Mouse (Mus musculus): ENCODE data around the gene Rab22a. TPM values are rescaled to one million over a fixed set of nuclear protein-coding genes. Genes with fewer than 3 reads are reported as not detected.
"Not testable (repeated sequence)": the region's sequence is repeated elsewhere in the genome, so short reads cannot be mapped to it uniquely, and the experiment has no call there.

Gene Rab22a
- polyA plus RNA-seq, 1 experiment from 2014 or later = 29.7 TPM

DNA sequence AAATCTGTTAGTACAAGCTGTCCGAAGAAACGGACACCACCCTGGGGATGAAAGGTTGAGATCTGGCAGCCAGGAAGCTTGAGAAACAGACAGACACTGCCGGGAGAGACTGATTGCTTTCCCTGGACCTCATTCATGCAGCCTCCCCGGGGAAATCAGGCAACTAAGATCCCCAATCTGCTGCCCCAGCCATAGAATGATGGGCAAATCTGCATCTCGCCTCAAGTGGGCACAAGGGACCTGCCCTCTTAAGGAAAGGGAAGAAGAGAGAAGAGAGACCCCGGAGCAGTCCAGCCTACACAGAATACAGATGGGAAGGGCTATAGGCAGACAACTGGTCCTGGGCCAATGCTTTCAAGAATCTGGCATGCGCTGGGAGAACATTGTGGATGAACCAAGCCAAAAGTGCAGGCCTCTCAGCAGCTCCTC is 37.4 kb upstream of the Rab22a start:
- no peak for TF ChIP-seq EP300 (optimal IDR thresholded peaks at IDR 0.05)
- TF ChIP-seq CTCF (IDR thresholded peaks at IDR 0.05; ENCODE audit: low read depth) = no peak
- no peaks in the 10 kb centered on the region for H3K36me3 ChIP-seq (ENCODE audit: control insufficient read depth, insufficient read depth, low read length)
- H3K9ac ChIP-seq (ENCODE audit: low read length) = no peak overlapping the region
- H3K27me3 ChIP-seq (ENCODE audit: control insufficient read depth, insufficient read depth, low read length) = no peaks in the 10 kb centered on the region
- 63% methylated on average over 7 of the region's 7 CpGs for WGBS
- no peak for DNase-seq (ENCODE audit: low spot score)
- H3K4me1 ChIP-seq (replicated peaks; ENCODE audit: control insufficient read depth, insufficient read depth) = no peaks in the 10 kb centered on the region
- no peak overlapping the region for H3K4me2 ChIP-seq (replicated peaks; ENCODE audit: low read depth)
- H3K27ac ChIP-seq (replicated peaks) = no peak overlapping the region
- no peak for ATAC-seq (ENCODE audit: low FRiP score, low TSS enrichment)
- H3K9me3 ChIP-seq (ENCODE audit: control insufficient read depth, low read length) = no peaks in the 10 kb centered on the region
- H3K4me3 ChIP-seq (ENCODE audit: low read depth, low read length) = no peak overlapping the region

DNA sequence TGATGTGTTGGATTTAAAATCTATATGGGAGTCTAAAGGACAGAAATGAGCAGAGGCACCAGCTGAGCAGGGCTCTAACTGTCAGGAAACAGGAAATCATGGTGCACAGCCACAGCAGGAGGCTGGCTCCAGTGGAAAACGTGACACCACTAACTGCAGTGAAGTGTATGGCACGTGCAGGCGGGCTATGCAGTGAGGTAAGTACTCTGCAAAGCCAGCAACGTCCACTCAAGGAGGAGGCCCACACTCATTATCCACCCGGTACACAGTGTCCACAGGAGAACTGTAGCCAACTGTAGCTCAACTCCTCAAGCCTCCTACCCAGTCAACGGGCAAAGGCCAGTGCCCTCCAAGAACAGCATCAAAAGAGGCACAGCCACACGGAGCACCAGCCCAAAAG is 34.9 kb upstream of the Rab22a start:
- WGBS = 86% methylated on average over 7 of the region's 7 CpGs
- H3K9me3 ChIP-seq (ENCODE audit: control insufficient read depth, low read length) = no peaks in the 10 kb centered on the region
- no peaks in the 10 kb centered on the region for H3K27me3 ChIP-seq (ENCODE audit: control insufficient read depth, insufficient read depth, low read length)
- ATAC-seq (ENCODE audit: low FRiP score, low TSS enrichment) (no peak), DNase-seq (ENCODE audit: low spot score) (no peak)
- H3K4me3 ChIP-seq (ENCODE audit: low read depth, low read length) = no peak overlapping the region
- no peaks in the 10 kb centered on the region for H3K4me1 ChIP-seq (replicated peaks; ENCODE audit: control insufficient read depth, insufficient read depth)
- TF ChIP-seq EP300 (optimal IDR thresholded peaks at IDR 0.05) (no peak), CTCF (IDR thresholded peaks at IDR 0.05; ENCODE audit: low read depth) (no peak)
- H3K27ac ChIP-seq (replicated peaks) = no peak overlapping the region
- no peak overlapping the region for H3K9ac ChIP-seq (ENCODE audit: low read length)
- H3K36me3 ChIP-seq (ENCODE audit: control insufficient read depth, insufficient read depth, low read length) = no peaks in the 10 kb centered on the region
- no peak overlapping the region for H3K4me2 ChIP-seq (replicated peaks; ENCODE audit: low read depth)

DNA sequence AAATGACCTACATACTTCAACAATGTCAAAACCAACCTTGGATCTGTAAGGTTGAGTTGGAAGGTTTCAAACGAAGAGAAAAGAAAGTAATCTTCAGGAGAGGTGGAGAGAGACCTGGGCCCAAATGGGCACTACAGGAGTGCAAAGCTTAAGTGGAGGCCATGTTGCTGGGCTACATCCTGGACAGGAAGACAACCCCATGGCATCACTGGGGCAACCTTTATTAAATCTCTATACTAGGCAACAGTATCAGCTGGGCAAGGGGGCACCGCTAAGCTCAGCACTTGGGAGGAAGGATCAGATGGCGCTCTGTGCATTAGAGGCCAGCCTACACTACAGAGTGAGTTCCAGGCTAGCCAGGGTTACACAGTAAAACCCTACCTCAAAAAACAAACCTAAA is 33.8 kb upstream of the Rab22a start:
- TF ChIP-seq EP300 (optimal IDR thresholded peaks at IDR 0.05) = no peak
- no peak for TF ChIP-seq CTCF (IDR thresholded peaks at IDR 0.05; ENCODE audit: low read depth)

DNA sequence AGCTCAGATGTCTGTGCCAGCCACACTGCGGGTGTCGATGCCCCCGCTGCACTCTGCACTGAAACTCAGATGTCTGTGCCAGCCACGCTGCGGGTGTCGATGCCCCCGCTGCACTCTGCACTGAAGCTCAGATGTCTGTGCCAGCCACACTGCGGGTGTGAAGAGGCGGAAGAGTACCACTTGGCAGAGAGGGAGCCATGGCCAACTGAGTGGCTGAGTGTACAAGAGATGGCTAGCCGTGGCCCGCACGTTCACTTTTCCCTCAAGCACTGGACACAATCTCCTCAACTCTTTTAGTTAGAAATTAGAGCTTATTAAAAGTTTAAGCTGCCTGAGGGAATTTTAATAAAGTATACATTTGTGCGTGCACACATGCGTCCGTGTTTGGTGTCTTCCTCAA is 25.5 kb upstream of the Rab22a start:
- DNase-seq (ENCODE audit: low spot score); ATAC-seq (ENCODE audit: low FRiP score, low TSS enrichment); H3K4me1 ChIP-seq (replicated peaks; ENCODE audit: control insufficient read depth, insufficient read depth); H3K9ac ChIP-seq (ENCODE audit: low read length); H3K4me3 ChIP-seq (ENCODE audit: low read depth, low read length); H3K36me3 ChIP-seq (ENCODE audit: control insufficient read depth, insufficient read depth, low read length); H3K27me3 ChIP-seq (ENCODE audit: control insufficient read depth, insufficient read depth, low read length); H3K4me2 ChIP-seq (replicated peaks; ENCODE audit: low read depth); H3K27ac ChIP-seq (replicated peaks); H3K9me3 ChIP-seq (ENCODE audit: control insufficient read depth, low read length): not testable (repeated sequence)
- WGBS = 97% methylated on average over 12 of the region's 15 CpGs

More for the DNA sequence above, 33.8 kb upstream of the Rab22a start:
- Histone ChIP-seq H3K36me3 (ENCODE audit: control insufficient read depth, insufficient read depth, low read length) (no peaks in the 10 kb centered on the region), H3K4me2 (replicated peaks; ENCODE audit: low read depth) (no peak overlapping the region), H3K4me3 (ENCODE audit: low read depth, low read length) (no peak overlapping the region), H3K27me3 (ENCODE audit: control insufficient read depth, insufficient read depth, low read length) (no peaks in the 10 kb centered on the region), H3K9ac (ENCODE audit: low read length) (no peak overlapping the region), H3K9me3 (ENCODE audit: control insufficient read depth, low read length) (no peaks in the 10 kb centered on the region), H3K4me1 (replicated peaks; ENCODE audit: control insufficient read depth, insufficient read depth) (no peaks in the 10 kb centered on the region), H3K27ac (replicated peaks) (no peak overlapping the region)
- ATAC-seq (ENCODE audit: low FRiP score, low TSS enrichment) = no peak
- no peak for DNase-seq (ENCODE audit: low spot score)
- WGBS = 94% methylated on average over 3 of the region's 3 CpGs

DNA sequence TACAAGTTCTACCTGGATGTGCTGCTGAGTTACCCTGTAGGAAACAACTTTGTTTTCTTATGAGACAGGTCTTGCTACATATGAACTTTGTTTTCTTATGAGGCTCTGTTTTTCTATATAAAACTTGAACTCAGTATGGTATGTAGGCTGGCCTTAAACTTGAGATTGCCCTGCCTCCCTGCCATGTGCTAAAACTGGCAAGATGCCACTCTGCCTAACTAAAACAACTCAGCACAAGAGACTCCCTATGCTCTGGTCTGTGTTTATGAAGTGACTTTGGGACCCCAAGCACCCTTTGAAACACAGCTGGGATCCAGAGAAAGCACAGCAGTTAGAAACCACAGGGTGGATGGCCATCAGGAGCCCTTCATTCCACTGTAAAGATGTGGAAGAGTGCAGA is 18.2 kb upstream of the Rab22a start:
- Histone ChIP-seq H3K36me3 (ENCODE audit: control insufficient read depth, insufficient read depth, low read length) (no peaks in the 10 kb centered on the region), H3K9ac (ENCODE audit: low read length) (no peak overlapping the region), H3K4me2 (replicated peaks; ENCODE audit: low read depth) (no peak overlapping the region), H3K9me3 (ENCODE audit: control insufficient read depth, low read length) (no peaks in the 10 kb centered on the region), H3K4me1 (replicated peaks; ENCODE audit: control insufficient read depth, insufficient read depth) (no peaks in the 10 kb centered on the region), H3K27me3 (ENCODE audit: control insufficient read depth, insufficient read depth, low read length) (no peaks in the 10 kb centered on the region), H3K27ac (replicated peaks) (no peak overlapping the region), H3K4me3 (ENCODE audit: low read depth, low read length) (no peak overlapping the region)
- DNase-seq (ENCODE audit: low spot score) (no peak), ATAC-seq (ENCODE audit: low FRiP score, low TSS enrichment) (no peak)
- TF ChIP-seq CTCF (IDR thresholded peaks at IDR 0.05; ENCODE audit: low read depth) = no peak
- TF ChIP-seq EP300 (optimal IDR thresholded peaks at IDR 0.05) = no peak

DNA sequence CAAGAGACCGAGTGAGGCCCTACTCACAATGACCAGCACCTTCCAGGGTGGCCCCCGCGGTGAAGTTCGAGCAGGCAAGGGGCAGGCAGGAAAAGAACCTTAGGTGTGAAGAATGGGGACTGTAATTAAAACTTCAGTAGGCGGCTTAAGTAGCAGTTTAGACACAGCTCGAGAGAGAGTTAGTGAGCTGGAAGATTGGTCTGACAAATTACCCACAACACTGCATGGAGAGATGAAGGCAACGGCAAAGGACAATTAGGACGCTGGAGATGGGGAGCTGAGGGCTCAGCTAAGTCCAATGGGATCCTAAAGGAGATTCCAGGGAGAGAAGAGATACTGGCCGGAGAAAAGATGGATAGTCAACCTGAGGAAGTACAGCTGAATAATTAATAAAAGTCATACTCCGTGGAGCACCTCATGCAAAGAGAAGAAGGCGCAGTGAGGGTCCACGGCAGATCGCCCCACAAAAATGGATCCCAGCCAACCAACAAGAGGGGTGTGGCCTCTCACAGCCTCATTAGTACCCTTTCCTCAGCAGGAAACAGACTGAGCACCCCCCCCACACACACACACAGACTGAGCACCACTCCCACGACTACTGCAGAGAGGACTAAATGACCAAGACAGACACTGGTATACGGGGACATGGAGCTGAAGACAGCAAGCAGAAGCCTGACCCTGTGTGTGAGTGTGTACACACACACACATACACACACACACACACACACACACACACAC is 17.1 kb upstream of the Rab22a start:
- H3K27ac ChIP-seq (replicated peaks) = no peak overlapping the region
- H3K4me3 ChIP-seq (ENCODE audit: low read depth, low read length) = no peak overlapping the region
- H3K9me3 ChIP-seq (ENCODE audit: control insufficient read depth, low read length) = no peaks in the 10 kb centered on the region
- no peaks in the 10 kb centered on the region for H3K4me1 ChIP-seq (replicated peaks; ENCODE audit: control insufficient read depth, insufficient read depth)
- no peak overlapping the region for H3K4me2 ChIP-seq (replicated peaks; ENCODE audit: low read depth)
- ATAC-seq (ENCODE audit: low FRiP score, low TSS enrichment) = no peak
- TF ChIP-seq CTCF (IDR thresholded peaks at IDR 0.05; ENCODE audit: low read depth) (no peak), EP300 (optimal IDR thresholded peaks at IDR 0.05) (no peak)
- H3K36me3 ChIP-seq (ENCODE audit: control insufficient read depth, insufficient read depth, low read length) = no peaks in the 10 kb centered on the region
- no peaks in the 10 kb centered on the region for H3K27me3 ChIP-seq (ENCODE audit: control insufficient read depth, insufficient read depth, low read length)
- WGBS = 82% methylated on average over 15 of the region's 15 CpGs
- no peak for DNase-seq (ENCODE audit: low spot score)
- no peak overlapping the region for H3K9ac ChIP-seq (ENCODE audit: low read length)

Measured in stomach, postnatal 0 days (tissue).